Mouse (Mus musculus): ENCODE data around the gene Spindoc.

DNA sequence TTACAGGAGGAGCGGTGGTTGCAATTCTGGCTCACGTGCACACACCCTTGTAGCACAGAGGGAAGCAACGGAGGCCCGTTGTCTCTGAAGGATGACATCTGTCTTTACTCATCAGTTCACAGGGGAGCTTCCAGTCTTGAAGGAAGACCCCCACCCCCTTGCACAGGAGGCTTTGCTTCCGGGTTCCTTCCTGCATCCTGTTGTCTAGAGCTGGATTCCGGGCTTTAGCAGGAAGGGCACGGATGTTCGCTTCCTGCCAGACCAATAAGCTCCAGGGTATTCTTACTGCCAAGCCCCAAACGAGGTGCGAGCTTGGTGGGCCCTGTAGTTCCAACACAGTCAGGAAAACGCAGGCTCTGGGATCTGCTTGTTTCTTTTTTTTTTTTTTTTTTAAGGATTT lies 17.8 kb upstream of the Spindoc start:
- TF ChIP-seq POLR2A (IDR thresholded peaks at IDR 0.05; ENCODE audit: borderline replicate concordance, low read depth, low read length) (no peak), CTCF (IDR thresholded peaks at IDR 0.05; ENCODE audit: low read depth, low read length) (no peak)
